Mouse (Mus musculus): ENCODE results near the gene Slc7a6os.
"Not testable (repeated sequence)": the region's sequence is repeated elsewhere in the genome, so short reads cannot be mapped to it uniquely, and the experiment has no call there.

Slc7a6os gene

GRCm38 (mm10) chr8:106210821-106211345, at the start of gene Slc7a6os, which contains the start of gene Prmt7:
Gene Slc7a6os (minus strand): TSS chr8:106210935.
Gene Prmt7 (plus strand): TSS chr8:106210936.
- DNase-seq (ENCODE audit: low spot score in 2 of 2): peak; percentile 93 to 94

GRCm38 (mm10) chr8:106259579-106260255, 49.0 kb upstream of the Slc7a6os start:
- DNase-seq (ENCODE audit: low spot score in 2 of 2): no peak

- no peak for DNase-seq (ENCODE audit: low spot score in 2 of 2)
Observed at GRCm38 (mm10) chr8:106258169-106258568, 47.4 kb upstream of the Slc7a6os start.

GRCm38 (mm10) chr8:106250186-106250585, 39.5 kb upstream of the Slc7a6os start:
- DNase-seq (ENCODE audit: low spot score in 2 of 2): no peak

GRCm38 (mm10) chr8:106237106-106237505, 26.4 kb upstream of the Slc7a6os start:
- DNase-seq (ENCODE audit: low spot score in 2 of 2): no peak

GRCm38 (mm10) chr8:106234567-106235261, 24.0 kb upstream of the Slc7a6os start:
- no peak for DNase-seq (ENCODE audit: low spot score in 2 of 2)

GRCm38 (mm10) chr8:106232751-106233150, 22.0 kb upstream of the Slc7a6os start:
- DNase-seq (ENCODE audit: low spot score in 2 of 2): no peak

GRCm38 (mm10) chr8:106231536-106231935, 20.8 kb upstream of the Slc7a6os start:
- no peak for DNase-seq (ENCODE audit: low spot score in 2 of 2)

GRCm38 (mm10) chr8:106226589-106226988, 15.9 kb upstream of the Slc7a6os start:
- DNase-seq (ENCODE audit: low spot score in 2 of 2): peak; percentile 12 to 47

- DNase-seq (ENCODE audit: low spot score in 2 of 2): no peak
Observed at GRCm38 (mm10) chr8:106219620-106220019, 8.9 kb upstream of the Slc7a6os start.

- DNase-seq (ENCODE audit: low spot score in 2 of 2): no peak
Observed at GRCm38 (mm10) chr8:106213959-106214358, 3.2 kb upstream of the Slc7a6os start.

GRCm38 (mm10) chr8:106211421-106211820, 686 bp upstream of the Slc7a6os start:
- no peak for DNase-seq (ENCODE audit: low spot score in 2 of 2)

- no peak for DNase-seq (ENCODE audit: low spot score in 2 of 2)
Observed at GRCm38 (mm10) chr8:106210035-106210731, 552 bp downstream of the Slc7a6os start.

GRCm38 (mm10) chr8:106199596-106199995, 11.1 kb downstream of the Slc7a6os start:
- DNase-seq (ENCODE audit: low spot score in 2 of 2): not testable (repeated sequence)

GRCm38 (mm10) chr8:106198741-106199140, 12.0 kb downstream of the Slc7a6os start:
- peak; percentile 11 to 25 for DNase-seq (ENCODE audit: low spot score in 2 of 2)

GRCm38 (mm10) chr8:106194062-106194461, 16.7 kb downstream of the Slc7a6os start:
- no peak for DNase-seq (ENCODE audit: low spot score in 2 of 2)

GRCm38 (mm10) chr8:106193162-106193561, 17.6 kb downstream of the Slc7a6os start:
- DNase-seq (ENCODE audit: low spot score in 2 of 2): no peak

- DNase-seq (ENCODE audit: low spot score in 2 of 2): peak in 1 of 2 experiments; percentile 22
Observed at GRCm38 (mm10) chr8:106191639-106192038, 19.1 kb downstream of the Slc7a6os start.

GRCm38 (mm10) chr8:106189162-106189561, 21.6 kb downstream of the Slc7a6os start:
- no peak for DNase-seq (ENCODE audit: low spot score in 2 of 2)

GRCm38 (mm10) chr8:106186394-106186793, 24.3 kb downstream of the Slc7a6os start:
- DNase-seq (ENCODE audit: low spot score in 2 of 2): no peak

- peak; percentile 76 to 81 for DNase-seq (ENCODE audit: low spot score in 2 of 2)
Observed at GRCm38 (mm10) chr8:106185628-106186270, 25.0 kb downstream of the Slc7a6os start.

- no peak for DNase-seq (ENCODE audit: low spot score in 2 of 2)
Observed at GRCm38 (mm10) chr8:106178428-106178827, 32.3 kb downstream of the Slc7a6os start.
